Mouse (Mus musculus) midbrain, embryonic 15.5 days (tissue): ENCODE results near the gene Tlk1. TPM values are rescaled to one million over a fixed set of nuclear protein-coding genes. Genes with fewer than 3 reads are reported as not detected.

ENCODE experiments used
- ATAC-seq: fragments of 200-750 bp; cut with Nextera tagmentation; replicated peaks from 2 replicates; pipeline ENCODE4 v1.8.0; 2017; ENCODE audit warnings: moderate TSS enrichment
- H3K27ac ChIP-seq: fragments of 300-500 bp; sonication (generic); 2 replicates; pipeline ENCODE4 v1.5.1; 2015; ENCODE audit warnings: mild to moderate bottlenecking, inconsistent platforms
- H3K27me3 ChIP-seq: fragments of 300-500 bp; sonication (generic); replicated peaks from 2 replicates; pipeline ENCODE4 v1.6.1; 2015; ENCODE audit warnings: inconsistent platforms
- H3K36me3 ChIP-seq: fragments of 300-500 bp; sonication (generic); replicated peaks from 2 replicates; pipeline ENCODE4 v1.6.1; 2015; ENCODE audit warnings: inconsistent platforms
- H3K4me1 ChIP-seq: fragments of 300-500 bp; sonication (generic); 2 replicates; pipeline ENCODE4 v1.6.1; 2015; ENCODE audit warnings: inconsistent platforms
- H3K4me2 ChIP-seq: fragments of 300-500 bp; sonication (generic); 2 replicates; pipeline ENCODE4 v1.6.1; 2015; ENCODE audit warnings: inconsistent platforms, mild to moderate bottlenecking, moderate library complexity
- H3K4me3 ChIP-seq: fragments of 300-500 bp; sonication (generic); 2 replicates; pipeline ENCODE4 v1.5.1; 2015; ENCODE audit warnings: mild to moderate bottlenecking, inconsistent platforms
- H3K9ac ChIP-seq: fragments of 300-500 bp; sonication (generic); 2 replicates; pipeline ENCODE4 v1.6.1; 2015; ENCODE audit warnings: mild to moderate bottlenecking, inconsistent platforms
- H3K9me3 ChIP-seq: fragments of 300-500 bp; sonication (generic); 2 replicates; pipeline ENCODE4 v1.6.1; 2016; ENCODE audit warnings: inconsistent platforms
- WGBS: fragments of 180-500 bp; shearing (Covaris S2); methylation state at CpG from one replicate; pipeline ENCODE4 v1.1.7; 2015; ENCODE audit warnings: mixed read lengths; 5-methylcytosine and 5-hydroxymethylcytosine counted together
- polyA plus RNA-seq: library from polyadenylated mRNA; unstranded; fragments of >200 nt; fragmentation: Nextera tagmentation; extraction: Ambion mirVana; gene quantifications from 2 replicates; pipeline ENCODE4 v1.2.1, GENCODE M21; 2015

The Tlk1 gene
- polyA plus RNA-seq, 1 experiment from 2014 or later = 27.1 TPM

GRCm38 (mm10) chr2:70829946-70830610 is 4.5 kb upstream of the Tlk1 start:
- Histone ChIP-seq H3K27ac (no peak overlapping the region), H3K9me3 (no peaks in the 10 kb centered on the region), H3K9ac (no peak overlapping the region), H3K27me3 (no peaks in the 10 kb centered on the region), H3K36me3 (no peaks in the 10 kb centered on the region), H3K4me3 (no peak overlapping the region), H3K4me2 (no peak overlapping the region), H3K4me1 (no peaks in the 10 kb centered on the region)
- WGBS = 87% methylated on average over 5 of the region's 5 CpGs
- no peak for ATAC-seq

GRCm38 (mm10) chr2:70827780-70828179 is 2.3 kb upstream of the Tlk1 start:
- Histone ChIP-seq H3K9me3 (no peaks in the 10 kb centered on the region), H3K4me1 (peaks cover 7% of the 10 kb centered on the region), H3K4me3 (no peak overlapping the region), H3K4me2 (no peak overlapping the region), H3K36me3 (no peaks in the 10 kb centered on the region), H3K9ac (no peak overlapping the region), H3K27ac (no peak overlapping the region), H3K27me3 (no peaks in the 10 kb centered on the region)
- WGBS = 87% methylated on average over 8 of the region's 8 CpGs
- no peak for ATAC-seq

- H3K4me3 ChIP-seq = no peak overlapping the region
- H3K9me3 ChIP-seq = no peaks in the 10 kb centered on the region
- no peak overlapping the region for H3K27ac ChIP-seq
- H3K4me1 ChIP-seq = peaks cover 12% of the 10 kb centered on the region
- H3K4me2 ChIP-seq = peak overlapping the region; percentile 58; the same call in 1 of the 2 replicates
- 76% methylated on average over 8 of the region's 8 CpGs for WGBS
- no peaks in the 10 kb centered on the region for H3K36me3 ChIP-seq
- ATAC-seq = no peak
- H3K9ac ChIP-seq = no peak overlapping the region
- H3K27me3 ChIP-seq = no peaks in the 10 kb centered on the region
These were observed 1.1 kb upstream of the Tlk1 start for GRCm38 (mm10) chr2:70826436-70827230.

GRCm38 (mm10) chr2:70824838-70825370 is 624 bp downstream of the Tlk1 start:
- ATAC-seq = peak; percentile 82
- under 1% methylated on average over 58 of the region's 59 CpGs for WGBS
- peak overlapping the region; percentile 91 for H3K9ac ChIP-seq
- H3K27me3 ChIP-seq = no peaks in the 10 kb centered on the region
- peaks cover 13% of the 10 kb centered on the region for H3K4me1 ChIP-seq
- peak overlapping the region; percentile 99 for H3K4me3 ChIP-seq
- no peaks in the 10 kb centered on the region for H3K9me3 ChIP-seq
- H3K36me3 ChIP-seq = no peaks in the 10 kb centered on the region
- peak overlapping the region; percentile 99 for H3K27ac ChIP-seq
- peak overlapping the region; percentile 58 for H3K4me2 ChIP-seq

GRCm38 (mm10) chr2:70823926-70824800 is 1.4 kb downstream of the Tlk1 start:
- peak overlapping the region; percentile 99 for H3K4me3 ChIP-seq
- no peak for ATAC-seq
- H3K9ac ChIP-seq = peak overlapping the region; percentile 91
- H3K27ac ChIP-seq = peak overlapping the region; percentile 99
- under 1% methylated on average over 27 of the region's 27 CpGs for WGBS
- H3K9me3 ChIP-seq = no peaks in the 10 kb centered on the region
- H3K4me2 ChIP-seq = peak overlapping the region; percentile 58
- H3K4me1 ChIP-seq = peaks cover 13% of the 10 kb centered on the region
- no peaks in the 10 kb centered on the region for H3K36me3 ChIP-seq
- H3K27me3 ChIP-seq = no peaks in the 10 kb centered on the region

GRCm38 (mm10) chr2:70823434-70823833 is 2.1 kb downstream of the Tlk1 start:
- peak overlapping the region; percentile 99 for H3K4me3 ChIP-seq
- no peak for ATAC-seq
- H3K9me3 ChIP-seq = no peaks in the 10 kb centered on the region
- H3K27ac ChIP-seq = no peak overlapping the region
- H3K27me3 ChIP-seq = no peaks in the 10 kb centered on the region
- 30% methylated on average over 5 of the region's 5 CpGs for WGBS
- 0 out of 2 replicates have a peak overlapping the region, but pooled peaks have one; percentile 91 for H3K9ac ChIP-seq
- no peaks in the 10 kb centered on the region for H3K36me3 ChIP-seq
- peaks cover 13% of the 10 kb centered on the region for H3K4me1 ChIP-seq
- H3K4me2 ChIP-seq = peak overlapping the region; percentile 58

- no peaks in the 10 kb centered on the region for H3K36me3 ChIP-seq
- 57% methylated on average over 3 of the region's 3 CpGs for WGBS
- H3K4me3 ChIP-seq = no peak overlapping the region
- no peak for ATAC-seq
- no peak overlapping the region for H3K4me2 ChIP-seq
- no peak overlapping the region for H3K9ac ChIP-seq
- H3K27me3 ChIP-seq = no peaks in the 10 kb centered on the region
- 0 out of 2 replicates have a peak, but pooled peaks cover 6% of the 10 kb centered on the region for H3K4me1 ChIP-seq
- H3K27ac ChIP-seq = no peak overlapping the region
- H3K9me3 ChIP-seq = no peaks in the 10 kb centered on the region
These were observed 8.6 kb downstream of the Tlk1 start for GRCm38 (mm10) chr2:70816939-70817338.

- H3K27me3 ChIP-seq = no peaks in the 10 kb centered on the region
- 0 out of 2 replicates have a peak, but pooled peaks cover 3% of the 10 kb centered on the region for H3K4me1 ChIP-seq
- H3K4me3 ChIP-seq = no peak overlapping the region
- no peak overlapping the region for H3K27ac ChIP-seq
- H3K9me3 ChIP-seq = no peaks in the 10 kb centered on the region
- H3K9ac ChIP-seq = no peak overlapping the region
- WGBS = 81% methylated on average over 2 of the region's 2 CpGs
- no peaks in the 10 kb centered on the region for H3K36me3 ChIP-seq
- H3K4me2 ChIP-seq = no peak overlapping the region
- no peak for ATAC-seq
These were observed 9.5 kb downstream of the Tlk1 start for GRCm38 (mm10) chr2:70816016-70816415.

GRCm38 (mm10) chr2:70813608-70814007 is 11.9 kb downstream of the Tlk1 start:
- H3K36me3 ChIP-seq = no peaks in the 10 kb centered on the region
- WGBS = 77% methylated on average over 4 of the region's 4 CpGs
- H3K9me3 ChIP-seq = no peaks in the 10 kb centered on the region
- H3K4me1 ChIP-seq = 0 out of 2 replicates have a peak, but pooled peaks cover 3% of the 10 kb centered on the region
- H3K4me3 ChIP-seq = no peak overlapping the region
- no peak for ATAC-seq
- no peaks in the 10 kb centered on the region for H3K27me3 ChIP-seq
- no peak overlapping the region for H3K4me2 ChIP-seq
- H3K27ac ChIP-seq = no peak overlapping the region
- H3K9ac ChIP-seq = no peak overlapping the region

GRCm38 (mm10) chr2:70811476-70811875 is 14.1 kb downstream of the Tlk1 start:
- Histone ChIP-seq H3K4me3 (no peak overlapping the region), H3K4me1 (0 out of 2 replicates have a peak, but pooled peaks cover 3% of the 10 kb centered on the region), H3K9ac (no peak overlapping the region), H3K36me3 (no peaks in the 10 kb centered on the region), H3K27me3 (no peaks in the 10 kb centered on the region), H3K9me3 (no peaks in the 10 kb centered on the region), H3K27ac (no peak overlapping the region), H3K4me2 (no peak overlapping the region)
- 88% methylated on average over 3 of the region's 3 CpGs for WGBS
- ATAC-seq = no peak

GRCm38 (mm10) chr2:70809921-70810320 is 15.6 kb downstream of the Tlk1 start:
- Histone ChIP-seq H3K4me3 (no peak overlapping the region), H3K4me2 (no peak overlapping the region), H3K36me3 (no peaks in the 10 kb centered on the region), H3K27ac (no peak overlapping the region), H3K4me1 (0 out of 2 replicates have a peak, but pooled peaks cover 3% of the 10 kb centered on the region), H3K9ac (no peak overlapping the region), H3K9me3 (no peaks in the 10 kb centered on the region), H3K27me3 (no peaks in the 10 kb centered on the region)
- 91% methylated on average over 3 of the region's 3 CpGs for WGBS
- no peak for ATAC-seq

GRCm38 (mm10) chr2:70808681-70809080 is 16.8 kb downstream of the Tlk1 start:
- no peak overlapping the region for H3K4me2 ChIP-seq
- H3K36me3 ChIP-seq = no peaks in the 10 kb centered on the region
- no peak overlapping the region for H3K4me3 ChIP-seq
- no peaks in the 10 kb centered on the region for H3K9me3 ChIP-seq
- H3K4me1 ChIP-seq = 0 out of 2 replicates have a peak, but pooled peaks cover 3% of the 10 kb centered on the region
- no peak for ATAC-seq
- H3K27me3 ChIP-seq = no peaks in the 10 kb centered on the region
- H3K9ac ChIP-seq = no peak overlapping the region
- H3K27ac ChIP-seq = no peak overlapping the region
